Mouse (Mus musculus) urinary bladder, postnatal 10 days (tissue): Measurements from ENCODE around the gene Il4ra.

Experiments used
- DNase-seq: peaks from one replicate; pipeline ENCODE4 v3.0.0; 2022; ENCODE audit warnings: low spot score

The Il4ra gene

GRCm38 (mm10) chr7:125549916-125550315 is 2.0 kb upstream of the Il4ra start:
- no peak for DNase-seq

DNA sequence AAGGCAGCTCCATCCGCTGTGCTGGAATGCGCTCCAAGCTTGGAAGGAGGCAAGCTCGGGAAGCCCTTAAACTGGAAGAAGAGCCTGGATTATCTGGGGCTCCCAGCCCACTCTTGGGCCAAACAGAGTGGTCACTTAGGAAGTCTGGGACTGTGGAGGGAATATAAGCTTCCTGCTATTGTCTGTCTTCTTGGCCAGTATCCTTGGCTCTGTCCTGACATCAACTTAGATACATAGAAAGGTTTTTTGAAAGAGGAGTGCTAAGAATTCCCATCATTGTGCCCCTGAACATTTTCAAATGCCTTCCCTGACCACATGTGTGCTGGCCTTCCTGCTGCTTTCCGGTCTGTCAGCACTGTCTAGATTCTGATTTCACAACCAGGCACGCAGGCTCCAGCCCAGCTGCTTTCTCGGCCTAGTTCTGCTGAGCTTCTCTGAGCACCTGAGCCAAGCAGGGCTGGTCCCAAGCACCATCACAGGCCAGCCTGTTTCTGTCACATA is 989 bp upstream of the Il4ra start:
- DNase-seq, result no peak

GRCm38 (mm10) chr7:125552851-125553555 is 1.1 kb downstream of the Il4ra start:
- no peak for DNase-seq

DNA sequence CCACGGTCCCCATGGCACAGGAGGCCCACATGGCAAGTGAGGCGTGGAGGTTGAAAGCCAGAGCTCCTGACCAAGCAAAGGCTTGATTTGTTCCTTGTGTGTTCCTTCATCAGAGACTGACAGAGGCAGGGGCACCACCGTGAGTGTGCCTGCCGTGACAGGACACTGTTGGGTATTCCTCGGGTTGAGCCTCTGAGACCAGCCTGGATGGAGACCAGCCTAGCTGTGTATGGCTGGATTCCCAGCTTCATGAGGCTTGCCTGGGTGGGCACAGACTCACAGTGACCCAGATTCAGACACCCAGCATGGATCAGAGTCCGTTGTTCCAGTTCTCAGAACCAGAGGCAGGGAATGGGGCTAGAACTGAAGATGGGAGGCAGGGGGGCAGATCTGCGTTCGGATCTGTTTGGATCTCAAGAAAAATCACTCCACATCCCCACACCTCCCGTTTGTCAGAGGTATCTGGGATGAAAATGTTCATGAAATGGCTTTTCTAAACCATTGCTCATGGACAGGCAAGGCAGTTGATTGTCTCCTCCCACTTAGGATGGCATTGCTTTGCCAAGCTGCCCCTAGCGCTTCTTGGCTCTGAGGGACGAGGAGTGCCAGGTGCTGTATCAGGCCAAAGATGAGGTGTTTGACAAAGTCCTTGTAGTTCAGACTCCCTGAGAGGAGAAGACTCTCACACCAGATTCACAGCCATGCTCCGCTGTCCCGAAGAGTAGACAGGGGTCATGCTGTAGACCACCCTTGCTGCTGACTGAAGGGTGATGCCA is 1.9 kb downstream of the Il4ra start:
- DNase-seq, result no peak

- DNase-seq, result no peak
Measured at GRCm38 (mm10) chr7:125554456-125555114, 2.7 kb downstream of the Il4ra start.

- no peak for DNase-seq
Measured at GRCm38 (mm10) chr7:125555351-125555872, 3.5 kb downstream of the Il4ra start.

GRCm38 (mm10) chr7:125556096-125556495 is 4.2 kb downstream of the Il4ra start:
- no peak for DNase-seq

- no peak for DNase-seq
Measured at GRCm38 (mm10) chr7:125556865-125557264, 4.9 kb downstream of the Il4ra start.

DNA sequence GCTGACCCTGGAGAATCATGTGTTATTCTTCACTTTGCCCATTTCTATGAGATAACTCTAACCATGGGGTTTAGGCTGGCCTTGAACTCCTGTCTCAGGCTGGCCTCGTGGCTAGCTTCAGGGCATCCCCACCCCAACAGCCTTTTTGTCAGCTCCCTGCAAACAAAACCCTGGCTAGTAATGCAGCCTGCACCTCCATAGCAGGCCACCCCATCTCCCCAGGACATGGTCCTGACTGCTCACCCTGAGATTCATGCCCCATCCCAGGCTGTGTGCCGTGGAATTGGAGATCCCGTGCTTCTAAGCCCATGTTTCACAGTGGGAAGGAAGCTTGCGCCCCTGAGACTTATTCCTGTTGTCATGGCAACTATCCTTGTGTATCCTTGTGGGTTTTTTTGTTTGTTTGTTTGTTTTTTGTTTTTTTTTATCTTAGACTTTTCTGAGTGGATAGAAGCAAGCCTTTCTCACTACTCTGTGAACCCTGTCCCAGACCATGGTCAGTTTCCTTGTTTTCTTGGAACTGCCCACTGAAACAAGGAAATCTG is 6.6 kb downstream of the Il4ra start:
- no peak for DNase-seq

GRCm38 (mm10) chr7:125558997-125559396 is 7.1 kb downstream of the Il4ra start:
- DNase-seq, result no peak

- DNase-seq, result no peak
Measured at GRCm38 (mm10) chr7:125559537-125559936, 7.6 kb downstream of the Il4ra start.

GRCm38 (mm10) chr7:125560146-125560785 is 8.3 kb downstream of the Il4ra start:
- DNase-seq, result no peak

GRCm38 (mm10) chr7:125561085-125561690 is 9.3 kb downstream of the Il4ra start:
- DNase-seq, result peak; percentile 49

DNA sequence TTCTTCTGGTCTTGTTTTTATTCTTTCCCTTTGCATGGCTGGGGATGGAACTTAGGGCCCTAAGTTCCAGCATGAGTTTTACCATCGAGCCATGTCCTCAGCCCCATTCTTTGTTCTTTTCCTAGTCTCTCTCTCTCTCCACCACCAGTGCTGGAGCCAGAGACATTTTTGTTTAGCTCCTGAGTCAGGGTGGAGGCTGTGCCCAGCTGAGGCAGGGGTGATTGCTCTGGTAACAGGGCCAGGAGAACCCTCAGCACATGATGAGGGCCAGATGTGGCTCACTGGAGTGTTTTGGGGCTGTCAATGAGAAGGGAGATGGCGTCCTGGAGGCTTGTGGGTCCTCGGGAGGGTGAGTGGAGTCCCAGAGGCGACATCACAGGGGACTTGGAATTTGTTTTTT is 10.5 kb downstream of the Il4ra start:
- no peak for DNase-seq

GRCm38 (mm10) chr7:125563093-125563492 is 11.2 kb downstream of the Il4ra start:
- no peak for DNase-seq

DNA sequence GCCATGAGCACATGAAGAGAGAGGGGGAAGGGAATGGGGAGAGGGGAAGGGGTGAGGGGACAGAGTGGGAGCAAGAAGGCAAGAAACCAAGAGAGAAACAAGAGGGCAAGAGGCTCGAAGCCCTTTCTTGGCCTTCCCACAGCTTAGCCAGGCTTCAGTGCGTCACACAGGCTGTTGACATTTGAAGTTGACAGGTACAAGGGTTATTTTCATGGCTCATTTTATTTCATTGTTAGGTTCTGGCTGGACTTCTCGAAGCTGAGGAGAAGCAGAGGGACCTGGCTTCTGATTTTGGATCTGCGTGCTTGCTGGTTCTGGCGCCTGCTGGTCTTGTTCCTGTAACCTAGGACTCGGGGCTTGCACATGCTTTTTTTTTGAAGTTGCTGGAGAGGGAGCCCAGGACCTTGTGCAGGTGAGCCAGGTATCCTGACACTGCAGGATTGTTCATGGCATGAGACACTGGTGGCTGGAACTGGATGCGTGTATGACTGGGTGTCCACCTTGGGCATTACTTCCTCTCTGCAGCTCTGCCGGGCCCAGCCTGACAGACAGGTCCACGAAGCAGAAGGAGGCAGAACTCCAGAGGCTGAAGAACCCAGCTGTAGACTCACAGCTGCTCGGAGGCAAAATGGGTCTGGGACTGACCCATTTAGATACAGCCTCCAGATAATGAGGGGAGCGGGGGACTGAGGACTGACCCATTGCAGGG is 12.6 kb downstream of the Il4ra start:
- no peak for DNase-seq

- no peak for DNase-seq
Measured at GRCm38 (mm10) chr7:125565516-125566285, 13.8 kb downstream of the Il4ra start.

DNA sequence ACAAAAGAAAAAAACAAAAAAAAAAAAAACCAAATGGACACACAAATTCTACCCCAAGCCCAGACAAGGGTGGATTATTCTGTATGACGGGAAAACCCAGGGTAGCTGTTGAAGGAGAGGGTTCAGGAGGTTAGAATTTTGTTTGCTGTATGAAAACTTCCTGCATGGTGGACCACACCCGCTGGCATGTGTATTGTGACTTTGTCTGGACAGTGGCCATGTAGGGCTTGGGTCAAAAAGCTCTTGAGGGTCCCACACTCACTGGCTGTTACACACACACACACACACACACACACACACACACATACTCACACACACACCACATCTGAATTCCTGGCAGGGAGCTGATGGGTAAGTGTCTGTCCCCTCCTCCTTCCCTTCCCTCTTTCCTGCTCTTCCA is 14.5 kb downstream of the Il4ra start:
- DNase-seq, result no peak

- no peak for DNase-seq
Measured at GRCm38 (mm10) chr7:125568888-125569287, 17.0 kb downstream of the Il4ra start.

GRCm38 (mm10) chr7:125571891-125572290 is 20.0 kb downstream of the Il4ra start:
- DNase-seq, result no peak
